ENCODE assay signal across 13 mouse cellular contexts in the genomic region with DNA sequence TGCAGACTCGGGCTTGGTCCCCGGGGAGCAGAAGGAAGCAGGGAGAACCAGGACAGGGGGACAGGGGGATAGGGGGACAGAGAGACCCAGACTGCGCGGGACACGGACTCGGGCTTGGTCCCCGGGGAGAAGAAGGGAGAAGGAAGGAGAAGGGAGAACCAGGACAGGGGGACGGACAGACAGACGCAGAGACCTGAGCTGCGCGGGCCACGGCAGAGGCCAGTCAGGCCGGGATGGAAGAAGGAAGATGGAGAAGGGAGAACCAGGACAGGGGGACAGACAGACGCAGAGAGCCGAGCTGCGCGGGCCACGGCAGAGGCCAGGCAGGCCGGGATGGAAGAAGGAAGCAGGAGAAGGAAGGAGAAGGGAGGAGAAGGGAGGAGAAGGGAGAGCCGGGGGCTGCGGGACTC. TPM values are rescaled to one million over a fixed set of nuclear protein-coding genes. Genes with fewer than 3 reads are reported as not detected.
DNase-seq lines count a peak whose midpoint lies in the region; ATAC-seq and TF ChIP-seq lines count a peak whose summit lies in the region.
"Had no signal": no experiment of that assay in that cellular context is flagged by ENCODE, and none has a peak within 500 bp of the region (broad histone marks: within the 10 kb centered on the region; RNA-seq: fewer than 3 reads in every experiment).

No protein-coding gene starts in this region.

- TF ChIP-seq CTCF in forebrain, postnatal 0 days (IDR thresholded peaks at IDR 0.05; ENCODE audit: low read depth), result no peak

- no peak overlapping the region for H3K9ac ChIP-seq in forebrain, embryonic 13.5 days
- H3K9ac ChIP-seq in forebrain, postnatal 0 days, result no peak overlapping the region
- H3K9ac ChIP-seq: limb, embryonic 13.5 days had no signal

- WGBS in forebrain, embryonic 13.5 days, result 60% methylated on average over 2 of the region's 21 CpGs
- 83% methylated on average over 19 of the region's 21 CpGs for WGBS in forebrain, postnatal 0 days
- WGBS in heart, embryonic 10.5 days, result 42% methylated on average over 4 of the region's 21 CpGs

- H3K27me3 ChIP-seq in forebrain, embryonic 13.5 days, result no peaks in the 10 kb centered on the region
- no peaks in the 10 kb centered on the region for H3K27me3 ChIP-seq in forebrain, postnatal 0 days (ENCODE audit: insufficient read depth, low read length)
- H3K27me3 ChIP-seq in splenic B cell, adult 2 months (ENCODE audit: control insufficient read depth, insufficient read depth, low read length, poor library complexity, severe bottlenecking), result no peaks in the 10 kb centered on the region
- no peaks in the 10 kb centered on the region for H3K27me3 ChIP-seq in heart, embryonic 10.5 days (ENCODE audit: insufficient read depth, poor library complexity, severe bottlenecking)
- H3K27me3 ChIP-seq: limb, embryonic 13.5 days had no signal

- H3K4me3 ChIP-seq in forebrain, embryonic 13.5 days, result no peak overlapping the region
- H3K4me3 ChIP-seq in forebrain, postnatal 0 days (ENCODE audit: low read depth, low read length), result no peak overlapping the region
- H3K4me3 ChIP-seq in heart, embryonic 10.5 days, result no peak overlapping the region
- H3K4me3 ChIP-seq: myocyte had no signal

- no peak for DNase-seq in forebrain, postnatal 0 days
- DNase-seq in left cerebral cortex, postnatal 25 days (ENCODE audit: low spot score in 2 of 2), result peak; percentile 15
- DNase-seq in left cerebral cortex, postnatal 14 days (ENCODE audit: low spot score in 2 of 2), result no peak
- DNase-seq in urinary bladder, postnatal 10 days (ENCODE audit: low spot score), result peak; percentile 10
- no peak for DNase-seq in urinary bladder, postnatal 36 days (ENCODE audit: low spot score in 2 of 2)
- DNase-seq in splenic B cell, adult 2 months (ENCODE audit: low read depth, low spot score), result peak; percentile 43
- DNase-seq in heart, embryonic 10.5 days (ENCODE audit: low spot score), result no peak

- H3K27ac ChIP-seq in forebrain, embryonic 13.5 days, result 0 out of 2 replicates have a peak overlapping the region, but pooled peaks have one; percentile 6
- H3K27ac ChIP-seq in forebrain, postnatal 0 days (ENCODE audit: low read depth, low read length), result no peak overlapping the region
- H3K27ac ChIP-seq in heart, embryonic 10.5 days, result no peak overlapping the region

- peaks cover 53% of the 10 kb centered on the region for H3K36me3 ChIP-seq in forebrain, embryonic 13.5 days (ENCODE audit: poor library complexity, severe bottlenecking)
- H3K36me3 ChIP-seq in forebrain, postnatal 0 days (ENCODE audit: insufficient read depth), result peaks cover 16% of the 10 kb centered on the region
- peaks cover 13% of the 10 kb centered on the region for H3K36me3 ChIP-seq in splenic B cell, adult 2 months (ENCODE audit: control insufficient read depth, insufficient read depth, low read length, poor library complexity, severe bottlenecking)
- H3K36me3 ChIP-seq in heart, embryonic 10.5 days, result peaks cover 48% of the 10 kb centered on the region

- peaks cover 54% of the 10 kb centered on the region for H3K9me3 ChIP-seq in forebrain, embryonic 13.5 days (replicated peaks)
- H3K9me3 ChIP-seq in forebrain, postnatal 0 days (ENCODE audit: low read length), result peaks cover 29% of the 10 kb centered on the region
- H3K9me3 ChIP-seq in heart, embryonic 10.5 days, result peaks cover 49% of the 10 kb centered on the region

- H3K4me1 ChIP-seq in forebrain, embryonic 13.5 days, result no peaks in the 10 kb centered on the region
- no peaks in the 10 kb centered on the region for H3K4me1 ChIP-seq in forebrain, postnatal 0 days (ENCODE audit: insufficient read depth)
- H3K4me1 ChIP-seq in heart, embryonic 10.5 days, result no peaks in the 10 kb centered on the region
- H3K4me1 ChIP-seq: limb, embryonic 13.5 days had no signal

- ATAC-seq in forebrain, embryonic 13.5 days, result no peak
- ATAC-seq in forebrain, postnatal 0 days, result no peak

- intact Hi-C loops in left cerebral cortex, postnatal 25 days (cut with DNase I), result no loop called here
- intact Hi-C loops in left cerebral cortex, postnatal 14 days (cut with DNase I), result no loop called here

- H3K4me2 ChIP-seq in forebrain, embryonic 13.5 days, result no peak overlapping the region
- no peak overlapping the region for H3K4me2 ChIP-seq in forebrain, postnatal 0 days (ENCODE audit: low read depth)

RNA-seq across cellular contexts. Expression of a gene that starts 10.8 kb away (rescaled TPM):
- not detected in 2 replicates for polyA plus RNA-seq in forebrain, embryonic 13.5 days (2015; fragmentation: Nextera tagmentation; extraction: Ambion mirVana)
- not detected in 2 replicates for total RNA-seq in forebrain, postnatal 0 days (2014; rRNA removed)
- not detected in 2 replicates for polyA plus RNA-seq in forebrain, postnatal 0 days (2015; fragmentation: Nextera tagmentation; extraction: Ambion mirVana)
- total RNA-seq in left cerebral cortex, postnatal 25 days (2021), result not detected
- total RNA-seq in left cerebral cortex, postnatal 14 days (2021), result not detected
- polyA plus RNA-seq in heart, embryonic 10.5 days (2016; fragmentation: Nextera tagmentation; extraction: Ambion mirVana), result not detected in 2 replicates
- total RNA-seq: adrenal gland, adult 2 months had no signal
- polyA plus RNA-seq: adrenal gland, adult 2 months; inflammation-experienced regulatory T-cells, adult 6 months; limb, embryonic 13.5 days; myocyte; stomach, embryonic 14.5 days had no signal

RNA-seq across cellular contexts. Expression of a gene that starts 40.7 kb away (rescaled TPM):
- not detected in 2 replicates for polyA plus RNA-seq in forebrain, embryonic 13.5 days (2015; fragmentation: Nextera tagmentation; extraction: Ambion mirVana)
- total RNA-seq in forebrain, postnatal 0 days (2014; rRNA removed), result not detected in 2 replicates
- not detected in 2 replicates for polyA plus RNA-seq in forebrain, postnatal 0 days (2015; fragmentation: Nextera tagmentation; extraction: Ambion mirVana)
- total RNA-seq in left cerebral cortex, postnatal 25 days (2021), result not detected
- total RNA-seq in left cerebral cortex, postnatal 14 days (2021), result not detected
- polyA plus RNA-seq in heart, embryonic 10.5 days (2016; fragmentation: Nextera tagmentation; extraction: Ambion mirVana), result not detected in 2 replicates
- total RNA-seq: adrenal gland, adult 2 months had no signal
- polyA plus RNA-seq: adrenal gland, adult 2 months; inflammation-experienced regulatory T-cells, adult 6 months; limb, embryonic 13.5 days; myocyte; stomach, embryonic 14.5 days had no signal

Comparison
In these comparisons a context has a peak if more than half of its experiments do, and no peak if none do; other contexts are left out.
1. DNase-seq: peak in left cerebral cortex, postnatal 25 days (2 of 2), urinary bladder, postnatal 10 days (single experiment) and splenic B cell, adult 2 months (single experiment); none in forebrain, postnatal 0 days (single experiment), left cerebral cortex, postnatal 14 days (0 of 2), urinary bladder, postnatal 36 days (0 of 2) and heart, embryonic 10.5 days (single experiment).